Mouse (Mus musculus) monocyte, adult 2 months (primary cell): ENCODE data around the gene Htr2a.

ENCODE experiments used
- DNase-seq, 2 experiments: peaks; one replicate each; pipeline ENCODE4 v3.0.0; 2022; ENCODE audit warnings: low spot score in 2 of 2, low read depth in 1 of 2

Gene Htr2a

DNA sequence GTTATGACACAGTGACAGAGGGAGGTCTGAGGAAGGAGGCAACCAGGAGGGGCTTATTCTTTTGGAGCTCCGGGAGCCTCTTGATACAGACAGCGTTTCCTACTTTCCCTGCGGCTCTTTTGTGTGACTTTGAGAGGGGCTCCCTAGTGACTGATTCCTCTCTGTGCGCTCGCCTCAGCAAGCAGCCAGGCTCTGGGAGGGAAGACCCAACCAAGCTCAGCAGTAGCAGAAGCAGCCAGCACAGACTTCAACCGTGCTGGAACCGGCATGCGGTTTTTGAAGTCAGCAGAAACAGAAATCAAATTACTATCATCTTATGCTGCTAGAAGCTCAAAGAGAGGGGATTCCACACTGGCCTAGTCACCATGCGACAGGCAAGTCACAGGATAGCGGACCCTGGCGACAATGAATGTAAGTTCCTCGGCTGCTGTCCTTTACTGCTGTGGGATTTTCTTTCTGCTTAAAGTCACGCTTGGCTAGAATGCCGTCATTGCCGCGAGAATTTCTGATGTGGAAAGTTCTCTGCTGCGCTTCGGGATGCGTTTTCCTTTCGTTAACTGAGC, at the start of gene Htr2a:
Htr2a (plus strand) TSS at position 22 of the 563 bp plus-strand sequence.
- no peak for DNase-seq

DNA sequence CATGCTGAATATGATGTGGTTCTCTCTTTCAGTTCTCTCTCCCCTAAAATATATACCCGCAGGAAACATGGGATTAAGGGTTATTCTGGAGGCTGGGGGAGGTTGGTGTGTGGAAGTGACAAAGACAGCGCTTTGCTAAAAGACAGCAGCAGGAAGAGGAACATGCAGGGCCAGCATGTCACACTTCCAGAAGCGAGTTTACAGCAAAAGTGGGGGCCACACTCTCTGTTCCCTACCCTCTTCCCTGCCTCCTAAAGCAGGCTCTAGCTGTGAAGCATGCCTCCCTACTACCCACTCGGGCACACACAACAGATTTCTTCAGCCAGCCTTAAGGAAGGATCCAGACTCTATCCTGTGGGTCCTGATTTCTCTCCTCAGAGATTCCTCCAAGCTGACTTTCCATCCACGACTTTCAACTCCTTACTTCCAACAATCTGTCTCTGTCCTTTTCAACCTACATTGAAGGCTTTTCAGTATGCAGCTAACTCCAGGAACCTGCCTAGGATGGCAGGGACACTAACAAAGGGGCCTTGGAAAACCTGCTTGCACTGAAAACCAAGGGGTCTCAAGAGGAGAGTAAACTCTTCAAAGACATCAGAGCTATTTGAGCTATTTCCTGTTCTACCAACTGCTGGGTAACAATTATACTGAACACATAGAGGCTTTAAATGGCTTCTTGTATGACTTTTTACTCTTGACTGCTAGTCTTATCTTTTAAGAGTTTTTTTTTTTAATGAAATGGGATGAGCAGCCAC, 39.1 kb upstream of the Htr2a start:
- no peak for DNase-seq

DNA sequence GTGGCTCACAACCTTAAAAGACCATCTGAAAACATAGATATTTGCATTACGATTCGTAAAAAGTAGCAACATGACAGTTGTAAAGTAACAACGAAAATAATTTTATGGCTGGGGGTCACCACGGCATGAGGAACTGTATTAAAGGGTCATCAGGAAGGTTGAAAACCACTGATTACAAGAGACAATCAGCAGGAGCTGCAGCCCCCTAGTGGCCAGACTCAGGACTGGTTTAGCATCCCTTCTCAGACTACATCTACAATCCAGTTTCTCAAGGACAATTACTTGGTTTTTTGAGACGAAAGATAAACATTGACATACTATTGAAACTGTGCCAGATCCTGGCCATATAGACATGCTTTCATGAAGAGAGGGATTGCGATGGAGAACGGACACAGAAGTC, 38.1 kb upstream of the Htr2a start:
- no peak for DNase-seq

DNA sequence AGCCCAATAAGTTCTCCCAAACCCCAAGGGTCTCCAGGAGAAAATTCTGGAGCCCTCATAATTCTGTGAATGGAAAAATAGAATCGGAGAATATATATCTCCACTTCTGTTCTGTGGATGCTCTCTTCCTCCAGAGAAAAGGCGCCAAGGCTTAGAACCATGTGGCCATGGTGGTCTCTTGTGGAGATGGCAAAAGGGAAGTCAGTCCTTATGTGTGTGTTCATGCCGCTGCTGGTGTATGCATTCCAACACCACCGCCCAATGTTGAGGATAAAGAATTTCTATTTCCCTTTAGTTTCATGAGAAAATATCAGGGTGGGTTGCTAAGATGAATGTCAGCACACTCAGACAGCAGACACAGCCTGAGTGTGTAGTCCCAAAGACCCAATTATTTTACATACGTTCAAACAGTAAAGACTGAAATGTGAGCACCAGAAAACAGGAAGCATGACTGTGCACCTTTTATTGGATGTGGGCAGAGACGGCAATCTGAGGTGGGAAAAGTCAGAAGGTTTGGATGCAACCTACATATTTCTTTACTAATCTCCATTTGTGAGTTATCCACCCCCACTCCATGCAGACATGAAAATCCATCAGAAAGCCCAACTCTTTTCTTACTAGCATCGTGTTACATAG, 37.4 kb upstream of the Htr2a start:
- DNase-seq, result no peak

DNA sequence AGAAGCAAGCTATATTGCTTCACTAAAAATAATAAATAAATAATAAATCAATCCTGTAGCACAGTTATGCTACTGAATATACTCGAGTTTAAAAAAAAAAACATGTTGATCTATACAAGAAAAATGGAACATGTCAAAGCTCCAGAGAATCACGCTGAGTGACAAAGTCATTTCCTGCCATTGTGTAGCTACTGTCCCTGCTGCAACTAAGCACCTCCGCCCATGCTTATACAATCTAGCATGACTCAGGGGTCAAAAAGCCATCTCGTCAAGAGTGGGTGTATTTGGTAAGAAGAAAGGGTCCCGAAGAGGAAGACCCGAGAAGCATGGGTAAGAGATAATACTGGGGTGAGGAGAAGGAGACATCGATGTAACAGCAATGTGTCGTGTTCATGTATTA, 29.3 kb upstream of the Htr2a start:
- no peak for DNase-seq

DNA sequence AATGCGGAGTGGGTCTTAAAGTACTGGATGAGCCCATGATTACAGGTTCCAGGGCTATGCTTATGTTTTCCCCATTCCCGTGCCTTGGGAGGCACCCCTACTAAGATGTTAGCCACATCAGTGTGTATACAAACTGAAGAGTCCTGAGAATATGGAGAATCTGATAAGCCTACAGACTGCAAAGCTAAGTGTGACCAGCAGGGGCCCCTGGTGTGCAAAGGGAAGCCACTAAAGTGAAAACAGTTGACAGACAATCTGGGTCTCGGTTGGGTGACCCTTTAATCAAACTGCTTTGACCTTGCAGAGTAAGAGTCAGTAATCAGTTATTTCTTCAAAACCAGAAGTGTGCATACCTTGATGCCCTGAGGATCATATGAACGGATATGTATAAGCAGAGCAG, 21.8 kb upstream of the Htr2a start:
- DNase-seq, result no peak

DNA sequence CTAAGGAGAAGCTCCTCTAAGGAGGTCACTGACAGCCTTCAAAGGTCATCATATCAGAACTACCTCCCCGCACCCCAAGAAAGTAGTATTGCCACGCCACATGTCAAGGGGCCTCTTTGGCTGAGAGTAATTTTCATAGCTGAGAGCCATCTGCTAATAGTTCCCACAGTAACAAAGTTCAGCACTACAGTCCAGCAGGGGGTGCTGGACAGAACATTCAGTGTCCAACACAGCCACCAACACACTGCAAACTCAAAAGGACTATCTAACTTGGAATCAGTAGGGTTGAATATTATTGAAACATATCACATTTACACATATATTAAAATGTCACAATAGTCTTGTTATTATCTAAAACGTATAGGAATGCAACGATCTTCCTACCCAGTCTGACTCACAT, 2.6 kb upstream of the Htr2a start:
- DNase-seq, result no peak

DNA sequence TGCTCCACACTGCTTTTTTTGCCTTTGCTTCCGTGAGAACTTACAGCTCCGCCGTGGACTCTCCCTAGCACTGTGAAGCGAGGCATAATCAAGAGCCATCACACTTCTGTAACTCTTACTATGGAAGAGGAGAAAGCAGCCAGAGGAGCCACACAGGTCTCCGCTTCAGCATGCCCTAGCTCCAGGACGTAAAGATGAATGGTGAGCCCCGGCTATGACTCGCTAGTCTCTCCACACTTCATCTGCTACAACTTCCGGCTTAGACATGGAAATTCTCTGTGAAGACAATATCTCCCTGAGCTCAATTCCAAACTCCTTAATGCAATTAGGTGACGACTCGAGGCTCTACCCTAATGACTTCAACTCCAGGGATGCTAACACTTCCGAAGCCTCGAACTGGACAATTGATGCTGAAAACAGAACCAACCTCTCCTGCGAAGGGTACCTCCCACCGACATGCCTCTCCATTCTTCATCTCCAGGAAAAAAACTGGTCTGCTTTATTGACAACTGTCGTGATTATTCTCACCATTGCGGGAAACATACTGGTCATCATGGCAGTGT, 1.1 kb downstream of the Htr2a start:
- no peak for DNase-seq

DNA sequence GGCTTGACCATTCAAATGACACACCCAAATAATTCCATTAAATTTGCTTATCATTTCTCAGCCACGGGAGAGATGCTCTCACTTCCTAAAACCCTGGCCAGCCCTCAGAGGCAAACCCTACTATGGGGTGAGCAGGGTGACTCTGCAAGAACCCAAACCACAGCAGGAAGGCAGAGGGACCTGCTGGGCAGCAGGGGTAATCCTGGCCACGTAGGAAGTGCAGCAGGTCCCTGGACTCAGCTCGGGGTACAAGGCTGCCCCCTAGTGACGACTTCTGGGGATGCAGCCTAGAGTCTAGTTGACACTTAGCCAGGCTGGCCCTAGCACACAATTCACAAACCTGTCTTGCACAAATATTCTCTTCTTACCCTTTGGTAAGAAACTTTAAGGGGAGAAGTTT, 2.7 kb downstream of the Htr2a start:
- DNase-seq, result peak; percentile 77 to 78

DNA sequence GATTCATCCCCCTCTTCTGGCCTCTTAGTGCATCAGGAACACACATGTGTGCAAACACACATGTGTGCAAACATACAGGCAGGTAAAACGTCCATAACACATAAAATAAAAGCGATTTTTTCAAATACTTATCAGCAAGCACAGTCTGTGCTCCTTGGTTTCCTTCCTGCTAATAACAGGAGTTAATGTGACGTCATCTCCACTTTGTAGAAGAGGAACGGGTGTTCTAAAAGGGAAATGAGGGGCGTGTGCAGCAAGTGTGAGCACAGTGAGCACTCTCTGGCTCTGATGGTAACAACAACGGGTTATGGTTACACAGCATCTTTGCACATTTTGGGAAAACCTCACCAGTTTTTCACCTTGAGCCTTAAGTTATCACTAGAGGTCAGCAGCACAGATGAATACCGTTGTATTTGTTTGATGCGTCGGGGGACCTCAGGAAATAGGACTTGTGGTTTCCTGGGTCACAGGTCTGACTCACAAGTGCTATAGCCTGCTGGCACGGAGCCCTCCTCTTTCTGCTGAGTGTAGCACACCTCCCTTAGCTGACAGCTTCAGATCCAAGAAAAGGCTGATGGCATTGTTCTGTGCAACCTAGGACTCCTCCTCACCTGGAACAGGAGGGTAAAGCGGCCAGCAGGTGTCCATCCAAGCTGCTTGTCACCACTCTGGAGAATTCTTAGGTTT, 5.6 kb downstream of the Htr2a start:
- peak in 1 of 2 experiments; percentile 6 for DNase-seq

DNA sequence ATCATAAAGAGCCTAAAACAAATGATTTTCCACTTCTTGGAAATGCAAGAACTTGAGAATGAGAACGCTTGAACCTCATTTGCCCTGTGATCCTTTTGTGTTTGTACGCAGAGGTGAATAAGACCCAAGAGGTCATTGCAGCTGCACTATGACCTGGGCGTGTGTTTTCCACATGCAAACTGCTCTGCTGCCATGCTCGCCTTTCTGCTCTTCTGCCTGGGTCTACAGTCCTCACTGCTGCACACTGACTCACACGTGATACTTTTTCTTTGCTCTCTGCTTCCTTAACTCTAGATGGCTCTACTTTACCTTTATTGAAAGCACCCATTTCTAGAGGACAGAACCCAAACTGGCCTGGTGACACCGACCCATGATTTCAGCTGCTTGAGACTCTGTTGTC, 9.4 kb downstream of the Htr2a start:
- DNase-seq, result no peak

DNA sequence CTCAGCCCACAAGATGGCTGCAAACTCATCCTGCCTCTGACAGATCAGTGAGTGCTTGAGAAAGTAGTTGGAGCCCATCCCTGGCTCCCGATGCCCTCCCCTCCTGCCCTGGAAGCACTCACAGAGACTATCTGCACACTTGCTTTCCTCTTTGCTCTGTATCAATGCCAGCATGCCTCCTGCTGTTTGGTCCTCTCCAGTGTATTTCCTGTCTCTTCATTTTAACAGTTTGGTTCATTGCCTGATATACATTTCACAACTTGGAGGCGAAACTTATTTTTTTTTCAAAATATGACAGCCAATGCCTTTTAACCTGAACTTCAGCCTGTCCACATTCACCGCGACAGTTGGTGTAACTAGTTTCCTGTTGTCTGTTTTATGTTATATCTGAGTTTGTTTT, 11.0 kb downstream of the Htr2a start:
- DNase-seq, result no peak

DNA sequence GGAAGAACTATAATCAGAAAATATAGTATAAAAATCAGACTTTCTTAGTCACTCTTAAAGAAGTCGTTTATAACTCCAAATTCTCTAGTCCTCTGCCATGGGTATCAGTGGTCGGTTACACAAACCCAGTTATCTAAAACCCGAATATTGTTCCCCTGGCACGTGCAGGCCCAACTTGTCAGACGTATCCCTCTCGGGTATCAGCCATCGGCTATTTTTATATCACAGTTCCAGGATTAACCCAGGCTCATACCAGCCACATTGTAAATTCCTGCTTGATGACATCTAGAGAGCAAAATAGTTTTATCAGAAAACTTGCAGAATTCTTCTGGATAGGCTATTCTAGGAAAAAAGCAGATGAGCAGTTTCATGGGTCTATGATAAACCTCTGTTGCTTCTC, 16.6 kb downstream of the Htr2a start:
- DNase-seq, result no peak

DNA sequence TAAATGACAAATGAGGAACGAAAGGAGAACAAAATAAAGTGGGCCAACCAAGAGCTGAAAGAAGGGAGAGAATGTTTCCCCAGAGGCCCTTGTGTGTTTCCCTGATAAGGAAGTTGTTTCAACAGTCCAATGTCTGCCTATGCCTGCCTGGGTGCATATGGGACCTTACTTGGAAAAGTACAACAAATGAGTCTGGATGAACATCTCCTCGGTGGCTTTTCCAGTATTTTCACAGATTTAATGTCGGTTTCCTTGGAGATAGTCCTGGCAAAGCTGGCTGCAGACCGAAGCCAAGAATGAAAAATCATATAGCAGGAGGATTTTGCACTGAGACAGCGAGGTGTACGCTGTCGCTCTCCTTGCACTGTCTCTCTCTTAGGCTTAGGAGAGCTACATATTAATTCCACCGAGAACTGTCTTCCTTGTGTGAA, 18.8 kb downstream of the Htr2a start:
- DNase-seq, result no peak

DNA sequence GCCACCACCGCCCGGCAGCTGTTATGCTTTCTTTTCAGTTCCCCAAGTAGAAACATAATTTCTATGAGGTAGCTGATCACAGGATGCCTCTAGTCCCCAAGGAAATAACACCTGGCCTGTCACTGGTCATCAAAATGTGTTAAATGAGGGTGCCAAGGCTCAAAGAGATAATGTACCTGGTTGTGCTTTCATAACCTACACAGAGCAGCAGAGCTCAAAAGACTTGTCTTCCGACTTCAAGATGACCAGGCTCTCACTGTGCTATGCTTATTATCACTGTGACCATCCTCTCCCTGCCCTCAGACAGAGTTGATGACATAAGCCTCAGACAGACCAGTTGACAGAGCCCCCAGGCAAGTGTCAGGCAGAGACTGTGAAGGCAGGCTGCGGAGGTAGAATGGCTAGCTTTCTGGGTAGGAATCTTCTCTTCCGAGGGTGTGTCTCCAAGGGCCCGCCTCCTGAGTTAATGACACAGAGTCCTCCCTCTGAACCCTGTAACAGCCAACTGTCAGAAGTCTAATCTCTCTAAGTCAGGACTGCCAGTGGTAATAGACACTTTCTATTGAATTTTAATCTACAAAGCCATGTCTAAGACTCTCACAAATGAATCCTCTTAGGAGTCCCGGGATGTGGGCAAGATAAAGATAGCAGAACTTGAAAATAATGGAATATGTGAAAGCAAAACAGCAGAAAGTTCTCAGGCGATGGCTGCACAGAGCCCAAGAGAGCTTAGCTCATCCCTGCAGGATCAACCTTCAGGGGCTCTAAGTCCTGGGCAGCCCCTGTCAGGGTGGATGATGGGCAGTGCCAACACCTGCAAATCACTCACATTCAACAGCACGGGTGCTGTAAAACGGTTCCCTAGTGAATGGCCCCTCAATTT, 31.7 kb downstream of the Htr2a start:
- no peak for DNase-seq

DNA sequence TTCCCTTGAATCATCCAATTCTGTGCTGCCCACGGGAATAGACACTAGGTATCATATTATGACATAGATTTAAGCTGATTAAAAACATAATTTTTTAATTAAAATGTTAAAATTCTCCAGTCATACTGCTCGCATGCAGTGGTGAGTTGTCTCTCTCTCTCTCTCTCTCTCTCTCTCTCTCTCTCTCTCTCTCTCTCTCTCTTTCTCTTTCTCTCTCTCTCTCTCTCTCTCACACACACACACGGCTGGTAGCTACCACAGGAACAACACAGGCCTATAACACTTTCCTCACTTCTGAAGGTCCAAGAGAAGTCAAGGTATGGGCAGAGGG, 32.3 kb downstream of the Htr2a start:
- no peak for DNase-seq

DNA sequence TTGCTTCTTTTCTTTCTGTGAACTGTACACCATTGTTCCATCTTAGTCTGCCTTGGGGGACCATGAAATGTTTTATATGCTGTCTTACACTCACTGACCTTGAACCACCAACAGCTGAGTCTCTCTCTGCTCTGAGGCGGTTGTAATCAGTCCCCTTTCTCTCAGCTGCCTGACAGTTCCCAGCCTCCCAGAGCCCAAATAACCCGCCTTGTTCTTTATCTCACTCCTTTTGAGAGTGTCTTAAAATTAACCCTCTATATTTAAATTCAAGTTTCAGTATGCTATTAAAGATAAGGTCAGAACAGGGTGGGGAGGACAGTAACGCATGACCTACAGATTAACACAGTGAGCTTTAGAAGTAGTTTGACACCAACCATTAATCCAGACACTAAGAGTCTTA, 32.9 kb downstream of the Htr2a start:
- DNase-seq, result no peak

DNA sequence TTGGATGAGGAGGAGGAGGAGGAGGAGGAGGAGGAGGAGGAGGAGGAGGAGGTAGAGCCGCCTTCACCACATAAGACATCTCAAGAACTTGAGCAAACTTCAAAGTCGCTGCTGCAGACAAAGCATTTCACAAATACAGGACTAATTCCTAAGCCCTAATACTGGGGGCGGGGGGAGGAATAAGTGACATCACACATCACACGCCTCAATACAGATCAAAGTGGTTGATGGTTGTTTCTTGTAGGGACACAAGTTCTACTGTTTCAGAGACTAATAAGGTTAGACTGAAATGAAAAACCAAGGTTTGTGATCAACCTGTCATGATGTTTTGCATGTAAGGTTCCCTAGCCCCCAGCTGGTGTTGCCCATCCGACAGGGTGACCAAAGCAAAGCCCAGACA, 39.2 kb downstream of the Htr2a start:
- no peak for DNase-seq

DNA sequence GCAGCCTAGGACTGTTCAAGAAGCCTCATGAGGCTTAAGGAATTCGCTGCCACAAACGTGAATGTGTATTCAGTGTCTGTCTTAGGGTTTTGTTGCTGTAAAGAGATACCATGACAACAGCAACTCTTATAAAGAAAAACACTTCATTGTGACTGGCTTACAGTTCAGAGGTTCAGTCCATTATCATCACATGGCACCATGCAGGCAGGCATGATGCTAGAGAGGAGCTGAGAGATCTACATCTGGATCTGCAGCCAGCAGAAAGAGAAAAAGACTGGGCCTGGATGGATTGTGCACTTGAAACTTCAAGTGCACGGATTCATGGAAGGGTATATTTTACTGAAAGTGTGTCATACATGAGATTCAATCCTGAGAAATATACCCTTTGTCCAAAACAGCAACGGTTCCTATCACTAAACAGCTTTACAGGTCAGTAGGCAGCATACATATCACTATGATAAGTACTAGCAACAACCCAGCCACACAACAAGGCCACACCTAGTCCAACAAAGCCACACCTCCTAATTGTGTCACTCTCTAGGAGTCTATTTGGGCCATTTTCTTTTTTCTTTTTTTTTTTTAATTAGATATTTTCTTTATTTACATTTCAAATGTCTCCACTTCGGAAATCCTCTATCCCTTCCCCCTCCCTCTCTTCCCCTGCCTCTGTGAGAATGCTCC, 43.8 kb downstream of the Htr2a start:
- DNase-seq, result no peak

DNA sequence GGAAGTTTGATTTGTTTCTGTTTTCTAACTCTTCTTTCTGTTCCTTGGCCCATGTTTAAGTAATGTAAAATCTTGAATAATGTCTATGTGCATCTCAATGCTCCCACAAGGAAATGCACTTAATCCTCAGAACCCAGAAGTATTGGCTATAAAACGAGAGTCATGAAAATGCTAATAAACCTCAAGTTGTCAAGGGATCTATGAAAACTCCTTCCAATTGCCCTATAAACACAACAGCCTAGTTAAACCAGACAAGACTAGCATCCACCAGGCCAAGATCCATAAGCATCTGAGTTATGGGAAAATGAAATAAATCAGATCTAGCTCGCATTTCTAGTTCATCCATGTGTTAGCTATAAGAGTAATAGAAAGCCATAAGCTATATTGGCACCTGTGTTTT, 51.3 kb downstream of the Htr2a start:
- DNase-seq, result no peak
